8 mouse cellular contexts compared by ENCODE assay signal in genomic region chr3:46448266-46448532, GRCm38 (mm10). TPM values are rescaled to one million over a fixed set of nuclear protein-coding genes. Genes with fewer than 3 reads are reported as not detected.
DNase-seq lines count a peak whose midpoint lies in the region; ATAC-seq and TF ChIP-seq lines count a peak whose summit lies in the region.

No protein-coding gene starts in this region.

- intact Hi-C loops in gastrocnemius, adult 2 months (cut with DNase I): no loop called here

- no peak overlapping the region; the same call in 1 of the 2 replicates for H3K9ac ChIP-seq in liver, embryonic 11.5 days (ENCODE audit: low read depth, low read length)
- H3K9ac ChIP-seq in stomach, embryonic 16.5 days (ENCODE audit: low read length): peak overlapping the region; percentile 84

- no peak for DNase-seq in gastrocnemius, adult 2 months
- no peak for DNase-seq in gastrocnemius, postnatal 25 days
- DNase-seq in spleen, adult 2 months (ENCODE audit: low read depth in 1 of 2, low spot score in 2 of 2): no peak
- DNase-seq in spleen, postnatal 4 days (ENCODE audit: low spot score in 2 of 2): no peak
- no peak for DNase-seq in liver, embryonic 11.5 days (ENCODE audit: low spot score)
- no peak for DNase-seq in adrenal gland, postnatal 4 days (ENCODE audit: low spot score in 2 of 2)

- H3K36me3 ChIP-seq in spleen, adult 2 months (ENCODE audit: control insufficient read depth, insufficient read depth, low read length): no peaks in the 10 kb centered on the region
- no peaks in the 10 kb centered on the region for H3K36me3 ChIP-seq in liver, embryonic 11.5 days (ENCODE audit: control insufficient read depth, insufficient read depth, low read length)
- 0 out of 2 replicates have a peak, but pooled peaks cover 3% of the 10 kb centered on the region for H3K36me3 ChIP-seq in stomach, embryonic 16.5 days (ENCODE audit: control insufficient read depth, insufficient read depth, low read length)

- H3K4me1 ChIP-seq in spleen, adult 2 months (ENCODE audit: control insufficient read depth, insufficient read depth, insufficient read length): no peaks in the 10 kb centered on the region
- no peaks in the 10 kb centered on the region for H3K4me1 ChIP-seq in liver, embryonic 11.5 days (replicated peaks; ENCODE audit: control insufficient read depth, insufficient read depth, low read length)
- no peaks in the 10 kb centered on the region for H3K4me1 ChIP-seq in stomach, embryonic 16.5 days (ENCODE audit: control insufficient read depth, insufficient read depth, low read length)

- H3K27ac ChIP-seq in gastrocnemius, adult 2 months: no peak overlapping the region
- no peak overlapping the region for H3K27ac ChIP-seq in spleen, adult 2 months (ENCODE audit: insufficient read depth, low read length)
- H3K27ac ChIP-seq in liver, embryonic 11.5 days (ENCODE audit: low read depth, low read length): no peak overlapping the region
- peak overlapping the region; percentile 83 for H3K27ac ChIP-seq in stomach, embryonic 16.5 days (ENCODE audit: low read length)

- peaks cover 3% of the 10 kb centered on the region; the same call in 1 of the 2 replicates for H3K9me3 ChIP-seq in liver, embryonic 11.5 days (ENCODE audit: control insufficient read depth, low read length)
- H3K9me3 ChIP-seq in stomach, embryonic 16.5 days (replicated peaks; ENCODE audit: control insufficient read depth, low read length): no peaks in the 10 kb centered on the region

- no peaks in the 10 kb centered on the region for H3K27me3 ChIP-seq in spleen, adult 2 months (ENCODE audit: control insufficient read depth, insufficient read depth, low read length)
- no peaks in the 10 kb centered on the region for H3K27me3 ChIP-seq in liver, embryonic 11.5 days (replicated peaks; ENCODE audit: control insufficient read depth, insufficient read depth, low read length)
- H3K27me3 ChIP-seq in stomach, embryonic 16.5 days (ENCODE audit: control insufficient read depth, insufficient read depth, low read length): no peaks in the 10 kb centered on the region

- no peak for TF ChIP-seq POLR2A in spleen, adult 2 months (IDR thresholded peaks at IDR 0.05; ENCODE audit: low read depth, low read length)

- ATAC-seq in liver, embryonic 11.5 days (replicated peaks; ENCODE audit: low FRiP score): peak; percentile 29; the same call in 1 of the 2 replicates
- no peak for ATAC-seq in stomach, embryonic 16.5 days (ENCODE audit: insufficient read depth, low FRiP score)
- ATAC-seq in megakaryocyte-erythroid progenitor cell, adult 5-6 weeks (replicated peaks; ENCODE audit: low FRiP score, low TSS enrichment, poor library complexity, severe bottlenecking): no peak

- H3K4me3 ChIP-seq in gastrocnemius, adult 2 months: peak overlapping the region; percentile 82
- H3K4me3 ChIP-seq in spleen, adult 2 months (ENCODE audit: extremely low read depth, insufficient read depth, insufficient read length): peak overlapping the region; percentile 24; the same call in 1 of the 2 replicates
- peak overlapping the region; percentile 56 for H3K4me3 ChIP-seq in liver, embryonic 11.5 days (ENCODE audit: low read depth, low read length)
- peak overlapping the region; percentile 71 for H3K4me3 ChIP-seq in stomach, embryonic 16.5 days (replicated peaks; ENCODE audit: low read length)

- TF ChIP-seq CTCF in gastrocnemius, adult 2 months (IDR thresholded peaks at IDR 0.05): no peak
- no peak for TF ChIP-seq CTCF in spleen, adult 2 months (IDR thresholded peaks at IDR 0.05; ENCODE audit: extremely low read depth, insufficient read depth, insufficient read length, insufficient replicate concordance)

- peak overlapping the region; percentile 73 for H3K4me2 ChIP-seq in liver, embryonic 11.5 days
- peak overlapping the region; percentile 72 for H3K4me2 ChIP-seq in stomach, embryonic 16.5 days (ENCODE audit: low read depth, low read length)

- 8% methylated on average over 5 of the region's 5 CpGs for WGBS in spleen, adult 2 months
- 15% methylated on average over 5 of the region's 5 CpGs for WGBS in liver, embryonic 11.5 days
- 4% methylated on average over 5 of the region's 5 CpGs for WGBS in stomach, embryonic 16.5 days

RNA-seq across cellular contexts. Expression of gene Pabpc4l, which starts 0.2 kb away (rescaled TPM):
- total RNA-seq in gastrocnemius, adult 2 months (2021): under 1 TPM in 1 of 2 experiments, not detected in 1; 0.25 TPM
- under 1 TPM; 0.49 to 0.56 TPM for total RNA-seq in gastrocnemius, postnatal 25 days (2021)
- polyA plus RNA-seq in spleen, adult 2 months (2012; rRNA removed): 0.12 and 0.18 TPM in 2 replicates
- polyA plus RNA-seq in liver, embryonic 11.5 days (2014; fragmentation: Nextera tagmentation; extraction: Ambion mirVana): 4.5 and 5.4 TPM in 2 replicates
- 12.2 and 12.5 TPM in 2 replicates for polyA plus RNA-seq in stomach, embryonic 16.5 days (2015; fragmentation: Nextera tagmentation; extraction: Ambion mirVana)
- total RNA-seq in adrenal gland, postnatal 4 days (2021): 10 to 100 TPM; 14.1 to 14.2 TPM
- total RNA-seq in megakaryocyte-erythroid progenitor cell, adult 5-6 weeks (2014; fragmentation: Nextera tagmentation): not detected in 2 replicates
- total RNA-seq in megakaryocyte-erythroid progenitor cell, adult 5-6 weeks (2017): 0.23 TPM in 1 of 2 replicates, not detected in the other

Comparison
In these comparisons a context has a peak if more than half of its experiments do, and no peak if none do; other contexts are left out.
1. H3K4me3 ChIP-seq: peak in every context shown above with its lines; median percentile 82 in gastrocnemius, adult 2 months; 71 in stomach, embryonic 16.5 days; 56 in liver, embryonic 11.5 days; 24 in spleen, adult 2 months.
2. RNA of gene Pabpc4l, which starts 0.2 kb away (total RNA-seq): 14.1 to 14.2 TPM in adrenal gland, postnatal 4 days; 0.49 to 0.56 TPM in gastrocnemius, postnatal 25 days, 0.25 TPM in gastrocnemius, adult 2 months and 0.23 TPM in megakaryocyte-erythroid progenitor cell, adult 5-6 weeks; every median in the first group is over 4 times any median in the second.